Mouse (Mus musculus) liver, embryonic 14.5 days (tissue): ENCODE measurements at regions not wholly inside any gene's neighbourhood (a gene's known extent, or its start where the extent isn't known, plus 50 kb on each side); places are given as distances from the start of the nearest gene placed in this dataset.

Experiments
- CTCF ChIP-seq: IDR thresholded peaks from 2 replicates; pipeline ENCODE4 v1.5.1; 2016; ENCODE audit warnings: antibody characterized with exemption, low read depth, control low read depth
- EP300 ChIP-seq: IDR thresholded peaks from 2 replicates; pipeline ENCODE4 v1.6.1; 2016; ENCODE audit warnings: antibody characterized with exemption, low read depth

DNA sequence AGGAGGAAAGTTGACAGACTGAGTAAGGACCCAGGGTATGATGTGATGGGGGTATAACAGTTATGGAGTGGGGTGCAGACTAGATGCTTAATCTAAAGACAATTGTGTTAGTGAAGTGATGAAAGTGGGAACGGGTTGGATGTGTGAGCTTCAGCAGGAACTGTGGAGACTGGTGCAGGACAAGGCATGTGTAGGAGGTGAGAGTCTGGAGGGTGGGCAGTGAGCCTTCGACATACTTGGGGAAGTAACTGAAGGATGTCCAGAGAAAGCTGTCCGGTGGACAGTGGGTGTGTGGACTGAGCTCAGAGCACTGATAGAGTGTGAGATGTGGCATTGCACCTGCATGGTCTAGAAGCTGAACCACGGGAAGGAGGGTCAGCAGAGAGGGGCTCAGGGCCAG, 97.7 kb downstream of the Fam43a start:
- TF ChIP-seq CTCF (no peak), EP300 (no peak)
